Mouse (Mus musculus): Measurements from ENCODE around the gene 1110008P14Rik. TPM values are rescaled to one million over a fixed set of nuclear protein-coding genes. Genes with fewer than 3 reads are reported as not detected.

Gene 1110008P14Rik
- total and polyA plus RNA-seq, 3 experiments, result 26.5 to 61.9 (median 61.4) TPM

DNA sequence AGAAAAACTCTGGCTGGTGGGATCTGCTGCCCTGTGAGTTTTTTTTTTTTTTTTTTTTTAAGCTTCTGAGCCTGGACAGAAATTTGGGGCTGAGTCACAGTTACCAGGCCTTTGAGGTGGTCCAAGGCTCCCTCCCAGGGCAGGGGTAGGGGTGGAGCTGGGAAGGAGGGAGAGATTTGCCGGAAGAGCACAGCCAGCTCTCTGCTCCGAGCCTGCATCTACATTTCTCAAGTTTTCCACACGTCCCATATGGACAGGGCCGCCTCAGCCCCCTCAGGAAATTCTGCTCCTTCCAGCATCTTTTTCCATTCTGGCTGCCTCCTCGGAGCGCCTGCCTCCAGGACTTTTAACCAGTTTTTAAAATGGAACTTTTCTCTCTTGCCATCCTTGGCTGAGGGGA is 52.2 kb downstream of the 1110008P14Rik start:
- Histone ChIP-seq H3K4me1 (ENCODE audit: insufficient read depth, low read depth, low read length) (no peaks in the 10 kb centered on the region), H3K9me3 (replicated peaks) (no peaks in the 10 kb centered on the region), H3K36me3 (replicated peaks) (no peaks in the 10 kb centered on the region), H3K4me3 (ENCODE audit: low read depth, low read length) (no peak overlapping the region), H3K27me3 (ENCODE audit: insufficient read depth, low read length) (peaks cover 66% of the 10 kb centered on the region)
- DNase-seq (ENCODE audit: low spot score) (no peak), ATAC-seq (ENCODE audit: extremely low read depth, insufficient number of reproducible peaks, low FRiP score, poor library complexity, severe bottlenecking) (no peak)
- TF ChIP-seq POLR2AphosphoS5 (IDR thresholded peaks at IDR 0.05; ENCODE audit: insufficient replicate concordance, low read depth, low read length), result no peak
- no peak for TF ChIP-seq GATA1 (IDR thresholded peaks at IDR 0.05; ENCODE audit: borderline replicate concordance, low read length)
- TF ChIP-seq CTCF (IDR thresholded peaks at IDR 0.05; ENCODE audit: low read depth, low read length), result no peak
- no peak for TF ChIP-seq GATA2 (IDR thresholded peaks at IDR 0.05; ENCODE audit: borderline replicate concordance, low read depth, low read length)
- TF ChIP-seq TAL1 (conservative IDR thresholded peaks at IDR 0.05; ENCODE audit: low read depth, low read length), result no peak

DNA sequence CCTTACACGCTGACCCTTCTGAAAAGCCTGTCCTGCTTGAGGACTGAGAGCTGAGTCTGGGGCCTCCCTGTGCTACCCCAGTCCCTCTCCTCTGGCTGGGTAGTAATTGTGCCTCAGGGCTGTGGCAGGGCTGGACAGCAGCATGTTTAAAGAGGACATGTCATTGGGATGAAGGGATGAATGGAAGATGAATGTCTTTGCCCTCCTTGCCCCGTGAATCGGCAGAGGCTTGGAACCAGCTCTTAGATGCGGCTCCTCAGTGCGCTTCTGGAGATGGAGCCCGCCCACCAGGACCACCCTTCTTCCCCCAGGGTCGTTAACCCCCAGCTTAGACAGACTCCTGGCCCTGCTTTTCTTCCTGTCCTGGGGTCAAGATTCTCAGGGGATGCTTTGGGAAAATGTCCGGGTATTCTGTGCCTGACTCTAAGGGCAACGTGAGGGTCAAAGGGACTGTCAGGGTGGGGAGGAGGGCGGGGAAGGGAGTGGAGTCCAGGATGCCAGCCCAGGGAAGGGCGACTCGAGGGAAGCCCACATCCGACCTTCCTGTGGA is 52.8 kb downstream of the 1110008P14Rik start:
- peaks cover 63% of the 10 kb centered on the region for H3K27me3 ChIP-seq (ENCODE audit: insufficient read depth, low read length)
- ATAC-seq (ENCODE audit: extremely low read depth, insufficient number of reproducible peaks, low FRiP score, poor library complexity, severe bottlenecking) (no peak), DNase-seq (ENCODE audit: low spot score) (no peak)
- no peaks in the 10 kb centered on the region for H3K36me3 ChIP-seq (replicated peaks)
- no peaks in the 10 kb centered on the region for H3K9me3 ChIP-seq (replicated peaks)
- TF ChIP-seq POLR2AphosphoS5 (IDR thresholded peaks at IDR 0.05; ENCODE audit: insufficient replicate concordance, low read depth, low read length), result no peak
- no peak for TF ChIP-seq CTCF (IDR thresholded peaks at IDR 0.05; ENCODE audit: low read depth, low read length)
- no peak for TF ChIP-seq GATA2 (IDR thresholded peaks at IDR 0.05; ENCODE audit: borderline replicate concordance, low read depth, low read length)
- TF ChIP-seq TAL1 (conservative IDR thresholded peaks at IDR 0.05; ENCODE audit: low read depth, low read length), result no peak
- no peak for TF ChIP-seq GATA1 (IDR thresholded peaks at IDR 0.05; ENCODE audit: borderline replicate concordance, low read length)
- H3K4me1 ChIP-seq (ENCODE audit: insufficient read depth, low read depth, low read length), result no peaks in the 10 kb centered on the region
- H3K4me3 ChIP-seq (ENCODE audit: low read depth, low read length), result no peak overlapping the region

DNA sequence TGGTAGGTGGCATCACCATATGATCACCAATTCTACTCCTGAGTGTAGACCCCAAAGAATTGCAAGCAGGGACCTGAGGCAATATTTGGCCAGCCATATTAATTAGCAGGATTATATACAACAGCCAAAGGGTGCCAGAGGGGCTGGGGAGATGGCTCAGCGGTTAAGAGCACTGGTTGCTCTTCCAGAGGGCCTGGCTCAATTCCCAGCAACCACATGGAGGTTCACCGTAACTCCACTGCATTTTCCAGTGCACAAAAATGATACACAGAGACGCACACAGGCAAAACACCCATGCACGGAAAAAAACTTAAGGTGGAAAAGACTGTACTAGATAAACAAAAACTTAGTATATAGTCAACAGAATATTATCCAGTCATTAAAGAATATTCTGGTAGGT is 54.5 kb downstream of the 1110008P14Rik start:
- Histone ChIP-seq H3K36me3 (replicated peaks) (no peaks in the 10 kb centered on the region), H3K9me3 (replicated peaks) (no peaks in the 10 kb centered on the region), H3K4me1 (ENCODE audit: insufficient read depth, low read depth, low read length) (no peaks in the 10 kb centered on the region), H3K27me3 (ENCODE audit: insufficient read depth, low read length) (peaks cover 51% of the 10 kb centered on the region), H3K4me3 (ENCODE audit: low read depth, low read length) (no peak overlapping the region)
- ATAC-seq (ENCODE audit: extremely low read depth, insufficient number of reproducible peaks, low FRiP score, poor library complexity, severe bottlenecking) (no peak), DNase-seq (ENCODE audit: low spot score) (no peak)
- no peak for TF ChIP-seq POLR2AphosphoS5 (IDR thresholded peaks at IDR 0.05; ENCODE audit: insufficient replicate concordance, low read depth, low read length)
- no peak for TF ChIP-seq TAL1 (conservative IDR thresholded peaks at IDR 0.05; ENCODE audit: low read depth, low read length)
- TF ChIP-seq GATA2 (IDR thresholded peaks at IDR 0.05; ENCODE audit: borderline replicate concordance, low read depth, low read length), result no peak
- no peak for TF ChIP-seq CTCF (IDR thresholded peaks at IDR 0.05; ENCODE audit: low read depth, low read length)
- no peak for TF ChIP-seq GATA1 (IDR thresholded peaks at IDR 0.05; ENCODE audit: borderline replicate concordance, low read length)

Other genes with a start within 250 kb of the 1110008P14Rik start
- gene Prrc2b, start 230.9 kb downstream of the 1110008P14Rik start, total RNA-seq (2014; fragmentation: Nextera tagmentation), result 147 and 160 TPM in 2 replicates
- 16.0 and 17.1 TPM in 2 replicates for gene Prrc2b, start 230.9 kb downstream of the 1110008P14Rik start, total RNA-seq (2017)
- 90.5 and 103 TPM in 2 replicates for gene Prrc2b, start 230.9 kb downstream of the 1110008P14Rik start, polyA plus RNA-seq (2012)
- 25.8 and 31.8 TPM in 2 replicates for gene Pomt1, start 145.3 kb downstream of the 1110008P14Rik start, total RNA-seq (2014; fragmentation: Nextera tagmentation)
- 15.0 and 17.7 TPM in 2 replicates for gene Pomt1, start 145.3 kb downstream of the 1110008P14Rik start, total RNA-seq (2017)
- gene Pomt1, start 145.3 kb downstream of the 1110008P14Rik start, polyA plus RNA-seq (2012), result 12.3 and 12.8 TPM in 2 replicates
- gene Uck1, start 121.8 kb downstream of the 1110008P14Rik start, total RNA-seq (2014; fragmentation: Nextera tagmentation), result 26.1 and 50.0 TPM in 2 replicates
- 41.7 and 42.5 TPM in 2 replicates for gene Uck1, start 121.8 kb downstream of the 1110008P14Rik start, total RNA-seq (2017)
- gene Uck1, start 121.8 kb downstream of the 1110008P14Rik start, polyA plus RNA-seq (2012), result 53.2 and 56.1 TPM in 2 replicates
- gene Golga2, start 94.6 kb downstream of the 1110008P14Rik start, total RNA-seq (2014; fragmentation: Nextera tagmentation), result 19.5 and 24.5 TPM in 2 replicates
- 35.2 and 35.6 TPM in 2 replicates for gene Golga2, start 94.6 kb downstream of the 1110008P14Rik start, total RNA-seq (2017)
- gene Golga2, start 94.6 kb downstream of the 1110008P14Rik start, polyA plus RNA-seq (2012), result 20.8 and 24.3 TPM in 2 replicates
- 150 and 164 TPM in 2 replicates for gene Swi5, start 93.9 kb downstream of the 1110008P14Rik start, total RNA-seq (2014; fragmentation: Nextera tagmentation)
- gene Swi5, start 93.9 kb downstream of the 1110008P14Rik start, total RNA-seq (2017), result 482 and 488 TPM in 2 replicates
- 351 and 432 TPM in 2 replicates for gene Swi5, start 93.9 kb downstream of the 1110008P14Rik start, polyA plus RNA-seq (2012)
- 196 and 213 TPM in 2 replicates for gene Ciz1, start 29.6 kb downstream of the 1110008P14Rik start, total RNA-seq (2014; fragmentation: Nextera tagmentation)
- 62.9 and 71.6 TPM in 2 replicates for gene Ciz1, start 29.6 kb downstream of the 1110008P14Rik start, total RNA-seq (2017)
- 306 and 372 TPM in 2 replicates for gene Ciz1, start 29.6 kb downstream of the 1110008P14Rik start, polyA plus RNA-seq (2012)
- not detected in 2 replicates for gene Dnm1, start 28.6 kb downstream of the 1110008P14Rik start, total RNA-seq (2014; fragmentation: Nextera tagmentation)
- gene Dnm1, start 28.6 kb downstream of the 1110008P14Rik start, total RNA-seq (2017), result 0.05 TPM in 1 of 2 replicates, not detected in the other
- gene Dnm1, start 28.6 kb downstream of the 1110008P14Rik start, polyA plus RNA-seq (2012), result 0.14 and 0.15 TPM in 2 replicates
- not detected in 2 replicates for gene Lcn2, start 6.3 kb upstream of the 1110008P14Rik start, total RNA-seq (2014; fragmentation: Nextera tagmentation)
- gene Lcn2, start 6.3 kb upstream of the 1110008P14Rik start, total RNA-seq (2017), result not detected in 2 replicates
- gene Lcn2, start 6.3 kb upstream of the 1110008P14Rik start, polyA plus RNA-seq (2012), result 0.05 TPM in 1 of 2 replicates, not detected in the other
- gene Ptges2, start 14.0 kb upstream of the 1110008P14Rik start, total RNA-seq (2014; fragmentation: Nextera tagmentation), result 13.8 and 21.5 TPM in 2 replicates
- gene Ptges2, start 14.0 kb upstream of the 1110008P14Rik start, total RNA-seq (2017), result 11.5 and 12.4 TPM in 2 replicates
- gene Ptges2, start 14.0 kb upstream of the 1110008P14Rik start, polyA plus RNA-seq (2012), result 6.8 and 7.0 TPM in 2 replicates
- gene Naif1, start 68.5 kb upstream of the 1110008P14Rik start, total RNA-seq (2014; fragmentation: Nextera tagmentation), result 3.9 and 4.2 TPM in 2 replicates
- 3.8 and 4.0 TPM in 2 replicates for gene Naif1, start 68.5 kb upstream of the 1110008P14Rik start, total RNA-seq (2017)
- 6.9 and 8.1 TPM in 2 replicates for gene Naif1, start 68.5 kb upstream of the 1110008P14Rik start, polyA plus RNA-seq (2012)
- 5.1 and 25.4 TPM in 2 replicates for gene Slc25a25, start 69.5 kb upstream of the 1110008P14Rik start, total RNA-seq (2014; fragmentation: Nextera tagmentation)
- 6.8 and 8.0 TPM in 2 replicates for gene Slc25a25, start 69.5 kb upstream of the 1110008P14Rik start, total RNA-seq (2017)
- 6.5 and 6.9 TPM in 2 replicates for gene Slc25a25, start 69.5 kb upstream of the 1110008P14Rik start, polyA plus RNA-seq (2012)
- gene Fam102a, start 153.4 kb upstream of the 1110008P14Rik start, total RNA-seq (2014; fragmentation: Nextera tagmentation), result 33.6 and 35.0 TPM in 2 replicates
- 28.7 and 30.1 TPM in 2 replicates for gene Fam102a, start 153.4 kb upstream of the 1110008P14Rik start, total RNA-seq (2017)
- gene Fam102a, start 153.4 kb upstream of the 1110008P14Rik start, polyA plus RNA-seq (2012), result 28.9 and 32.7 TPM in 2 replicates
- gene Dpm2, start 188.9 kb upstream of the 1110008P14Rik start, total RNA-seq (2014; fragmentation: Nextera tagmentation), result 74.6 and 85.4 TPM in 2 replicates
- 59.3 and 64.4 TPM in 2 replicates for gene Dpm2, start 188.9 kb upstream of the 1110008P14Rik start, total RNA-seq (2017)
- gene Dpm2, start 188.9 kb upstream of the 1110008P14Rik start, polyA plus RNA-seq (2012), result 8.2 and 9.4 TPM in 2 replicates
- gene Pip5kl1, start 192.9 kb upstream of the 1110008P14Rik start, total RNA-seq (2014; fragmentation: Nextera tagmentation), result 1.0 TPM in 1 of 2 replicates, not detected in the other
- gene Pip5kl1, start 192.9 kb upstream of the 1110008P14Rik start, total RNA-seq (2017), result 0.71 and 1.0 TPM in 2 replicates
- 0.11 and 0.13 TPM in 2 replicates for gene Pip5kl1, start 192.9 kb upstream of the 1110008P14Rik start, polyA plus RNA-seq (2012)
- not detected in 2 replicates for gene 9430097D07Rik, start 193.7 kb upstream of the 1110008P14Rik start, total RNA-seq (2014; fragmentation: Nextera tagmentation)
- 0.11 TPM in 1 of 2 replicates, not detected in the other for gene 9430097D07Rik, start 193.7 kb upstream of the 1110008P14Rik start, total RNA-seq (2017)
- not detected in 2 replicates for gene 9430097D07Rik, start 193.7 kb upstream of the 1110008P14Rik start, polyA plus RNA-seq (2012)
- 15.4 and 25.2 TPM in 2 replicates for gene St6galnac4, start 205.2 kb upstream of the 1110008P14Rik start, total RNA-seq (2014; fragmentation: Nextera tagmentation)
- gene St6galnac4, start 205.2 kb upstream of the 1110008P14Rik start, total RNA-seq (2017), result 6.7 and 8.1 TPM in 2 replicates
- gene St6galnac4, start 205.2 kb upstream of the 1110008P14Rik start, polyA plus RNA-seq (2012), result 20.8 and 24.4 TPM in 2 replicates
- gene St6galnac6, start 217.8 kb upstream of the 1110008P14Rik start, total RNA-seq (2014; fragmentation: Nextera tagmentation), result 18.3 and 20.2 TPM in 2 replicates
- 16.8 and 19.8 TPM in 2 replicates for gene St6galnac6, start 217.8 kb upstream of the 1110008P14Rik start, total RNA-seq (2017)
- 36.6 and 39.2 TPM in 2 replicates for gene St6galnac6, start 217.8 kb upstream of the 1110008P14Rik start, polyA plus RNA-seq (2012)
- gene Ak1, start 239.8 kb upstream of the 1110008P14Rik start, total RNA-seq (2014; fragmentation: Nextera tagmentation), result not detected in 2 replicates
- gene Ak1, start 239.8 kb upstream of the 1110008P14Rik start, total RNA-seq (2017), result 0.44 and 0.58 TPM in 2 replicates
- gene Ak1, start 239.8 kb upstream of the 1110008P14Rik start, polyA plus RNA-seq (2012), result 0.42 and 0.56 TPM in 2 replicates

All from G1E (cell line).